Mouse (Mus musculus) myocyte (in vitro differentiated cells): ENCODE measurements at regions not wholly inside any gene's neighbourhood (a gene's known extent, or its start where the extent isn't known, plus 50 kb on each side); places are given as distances from the start of the nearest gene placed in this dataset.

ENCODE experiments used
- H3K27me3 ChIP-seq: one replicate; pipeline ENCODE4 v1.6.1; 2011; ENCODE audit not compliant: control insufficient read depth, insufficient read depth, insufficient read length
- H3K36me3 ChIP-seq: one replicate; pipeline ENCODE4 v1.6.1; 2011; ENCODE audit not compliant: control insufficient read depth, insufficient read depth
- H3K4me2 ChIP-seq: one replicate; pipeline ENCODE4 v1.6.1; 2011; ENCODE audit warnings: low read depth, control low read depth
- H3K4me3 ChIP-seq: one replicate; pipeline ENCODE4 v1.5.1; 2011; ENCODE audit warnings: mild to moderate bottlenecking, control low read depth, moderate library complexity
- H3K79me2 ChIP-seq: one replicate; pipeline ENCODE4 v1.6.1; 2011; ENCODE audit not compliant: control insufficient read depth, insufficient read depth
- H3ac ChIP-seq: one replicate; pipeline ENCODE4 v1.6.1; 2011; ENCODE audit not compliant: control insufficient read depth, insufficient read length
- CEBPB ChIP-seq: IDR thresholded peaks from 2 replicates; pipeline ENCODE4 v1.6.1; 2011; ENCODE audit warnings: mild to moderate bottlenecking, moderate library complexity; ENCODE audit not compliant: poor library complexity, insufficient read depth, severe bottlenecking
- E2F4 ChIP-seq: IDR thresholded peaks from one replicate; pipeline ENCODE4 v1.6.1; 2011; ENCODE audit warnings: mild to moderate bottlenecking, control low read depth, moderate library complexity; ENCODE audit not compliant: insufficient read depth
- MAX ChIP-seq: IDR thresholded peaks from one replicate; pipeline ENCODE4 v1.6.1; 2011; ENCODE audit warnings: low read depth, mild to moderate bottlenecking, control low read depth
- MYOD1 ChIP-seq, 3 experiments: IDR thresholded peaks; one replicate each; pipeline ENCODE4 v1.6.1; 2011; ENCODE audit warnings: control low read depth in 2 of 3, low read depth in 2 of 3, mild to moderate bottlenecking in 2 of 3, moderate library complexity in 1 of 3; ENCODE audit not compliant: insufficient read length in 2 of 3, control insufficient read depth in 1 of 3
- MYOG ChIP-seq, 3 experiments: IDR thresholded peaks; one replicate each; pipeline ENCODE4 v1.6.1; 2011; ENCODE audit warnings: control low read depth in 2 of 3, low read depth in 2 of 3, mild to moderate bottlenecking in 2 of 3; ENCODE audit not compliant: insufficient read length in 2 of 3, control insufficient read depth in 1 of 3, insufficient read depth in 1 of 3
- POLR2A ChIP-seq: IDR thresholded peaks from one replicate; pipeline ENCODE4 v1.6.1; 2011; ENCODE audit warnings: low read depth, mild to moderate bottlenecking, control low read depth, moderate library complexity; ENCODE audit not compliant: insufficient read length
- POLR2AphosphoS2 ChIP-seq: IDR thresholded peaks from one replicate; pipeline ENCODE4 v1.6.1; 2011; ENCODE audit warnings: low read depth, control low read depth; ENCODE audit not compliant: insufficient read length
- REST ChIP-seq: IDR thresholded peaks from one replicate; pipeline ENCODE4 v1.6.1; 2011; ENCODE audit warnings: mild to moderate bottlenecking, control low read depth, moderate library complexity; ENCODE audit not compliant: insufficient read depth, insufficient read length
- SRF ChIP-seq: IDR thresholded peaks from one replicate; pipeline ENCODE4 v1.6.1; 2011; ENCODE audit warnings: low read depth; ENCODE audit not compliant: control insufficient read depth, insufficient read length
- TCF12 ChIP-seq: IDR thresholded peaks from one replicate; pipeline ENCODE4 v1.6.1; 2011; ENCODE audit warnings: mild to moderate bottlenecking, control low read depth; ENCODE audit not compliant: poor library complexity, insufficient read depth, severe bottlenecking
- TCF3 ChIP-seq: IDR thresholded peaks from one replicate; pipeline ENCODE4 v1.6.1; 2011; ENCODE audit warnings: low read depth, control low read depth; ENCODE audit not compliant: insufficient read length
- USF1 ChIP-seq: IDR thresholded peaks from one replicate; pipeline ENCODE4 v1.6.1; 2011; ENCODE audit warnings: low read depth, mild to moderate bottlenecking, control low read depth, moderate library complexity

- TF ChIP-seq POLR2A (no peak), TCF12 (no peak), MYOG (IDR thresholded peaks at IDR 0.05; ENCODE audit: control insufficient read depth in 1 of 3, insufficient read depth in 1 of 3, insufficient read length in 2 of 3, low read depth in 2 of 3) (no peak), USF1 (no peak), POLR2AphosphoS2 (no peak), REST (no peak), SRF (no peak), E2F4 (no peak), CEBPB (no peak), TCF3 (no peak), MAX (no peak), MYOD1 (IDR thresholded peaks at IDR 0.05; ENCODE audit: control insufficient read depth in 1 of 3, insufficient read length in 2 of 3, low read depth in 2 of 3) (no peak)
- Histone ChIP-seq H3K27me3 (no peaks in the 10 kb centered on the region), H3K79me2 (no peaks in the 10 kb centered on the region), H3ac (no peak overlapping the region), H3K36me3 (no peaks in the 10 kb centered on the region), H3K4me3 (no peak overlapping the region), H3K4me2 (no peak overlapping the region)
Measured at GRCm38 (mm10) chr14:54156536-54156935, 97.4 kb downstream of the Dad1 start.

- TF ChIP-seq E2F4 (no peak), MYOG (IDR thresholded peaks at IDR 0.05; ENCODE audit: control insufficient read depth in 1 of 3, insufficient read depth in 1 of 3, insufficient read length in 2 of 3, low read depth in 2 of 3) (no peak), TCF3 (no peak)
- H3K27me3 ChIP-seq = no peaks in the 10 kb centered on the region
- no peak overlapping the region for H3K4me3 ChIP-seq
- no peaks in the 10 kb centered on the region for H3K79me2 ChIP-seq
- H3ac ChIP-seq = no peak overlapping the region
- no peak overlapping the region for H3K4me2 ChIP-seq
- H3K36me3 ChIP-seq = no peaks in the 10 kb centered on the region
Measured at GRCm38 (mm10) chr14:54152485-54153235, 101.2 kb downstream of the Dad1 start.

GRCm38 (mm10) chr14:54151921-54152320 is 102.0 kb downstream of the Dad1 start:
- TF ChIP-seq USF1 (no peak), MYOG (IDR thresholded peaks at IDR 0.05; ENCODE audit: control insufficient read depth in 1 of 3, insufficient read depth in 1 of 3, insufficient read length in 2 of 3, low read depth in 2 of 3) (no peak), POLR2A (no peak), CEBPB (no peak), TCF3 (no peak), E2F4 (no peak), POLR2AphosphoS2 (no peak), MAX (no peak), SRF (no peak), MYOD1 (IDR thresholded peaks at IDR 0.05; ENCODE audit: control insufficient read depth in 1 of 3, insufficient read length in 2 of 3, low read depth in 2 of 3) (no peak)
- Histone ChIP-seq H3K79me2 (no peaks in the 10 kb centered on the region), H3K4me3 (no peak overlapping the region), H3K36me3 (no peaks in the 10 kb centered on the region), H3K4me2 (no peak overlapping the region), H3ac (no peak overlapping the region), H3K27me3 (no peaks in the 10 kb centered on the region)

- Histone ChIP-seq H3K4me3 (no peak overlapping the region), H3K4me2 (no peak overlapping the region), H3K36me3 (no peaks in the 10 kb centered on the region), H3K27me3 (no peaks in the 10 kb centered on the region), H3K79me2 (no peaks in the 10 kb centered on the region), H3ac (no peak overlapping the region)
- TF ChIP-seq POLR2A (no peak), SRF (no peak), REST (no peak), MAX (no peak), TCF12 (no peak), POLR2AphosphoS2 (no peak), E2F4 (no peak), USF1 (no peak), TCF3 (no peak), MYOD1 (IDR thresholded peaks at IDR 0.05; ENCODE audit: control insufficient read depth in 1 of 3, insufficient read length in 2 of 3, low read depth in 2 of 3) (no peak), CEBPB (no peak), MYOG (IDR thresholded peaks at IDR 0.05; ENCODE audit: control insufficient read depth in 1 of 3, insufficient read depth in 1 of 3, insufficient read length in 2 of 3, low read depth in 2 of 3) (no peak)
Measured at GRCm38 (mm10) chr14:54151272-54151671, 102.6 kb downstream of the Dad1 start.

- H3K27me3 ChIP-seq = no peaks in the 10 kb centered on the region
- H3K79me2 ChIP-seq = no peaks in the 10 kb centered on the region
- TF ChIP-seq POLR2A = no peak
- no peak overlapping the region for H3ac ChIP-seq
- no peak overlapping the region for H3K4me3 ChIP-seq
- no peak overlapping the region for H3K4me2 ChIP-seq
- no peaks in the 10 kb centered on the region for H3K36me3 ChIP-seq
Measured at GRCm38 (mm10) chr14:54150221-54150620, 103.7 kb downstream of the Dad1 start.
